Mouse (Mus musculus): ENCODE results near the gene Marf1. TPM values are rescaled to one million over a fixed set of nuclear protein-coding genes. Genes with fewer than 3 reads are reported as not detected.

Gene Marf1
- total RNA-seq, 2 experiments from 2014 or later = 29.3 to 34.2 TPM

GRCm38 (mm10) chr16:14143298-14143697, 19.9 kb downstream of the Marf1 start:
- intact Hi-C loops (cut with DNase I) = no loop called here
- DNase-seq (ENCODE audit: low spot score) = no peak

- no peak for DNase-seq (ENCODE audit: low spot score)
- intact Hi-C loops (cut with DNase I) = no loop called here
Observed at GRCm38 (mm10) chr16:14139106-14139505, 24.0 kb downstream of the Marf1 start.

- intact Hi-C loops (cut with DNase I) = no loop called here
- no peak for DNase-seq (ENCODE audit: low spot score)
Observed at GRCm38 (mm10) chr16:14137976-14138561, 25.1 kb downstream of the Marf1 start.

GRCm38 (mm10) chr16:14135014-14135413, 28.1 kb downstream of the Marf1 start:
- DNase-seq (ENCODE audit: low spot score) = no peak
- intact Hi-C loops (cut with DNase I) = no loop called here

- no peak for DNase-seq (ENCODE audit: low spot score)
- intact Hi-C loops (cut with DNase I) = no loop called here
Observed at GRCm38 (mm10) chr16:14131838-14132237, 31.3 kb downstream of the Marf1 start.

GRCm38 (mm10) chr16:14131376-14131775, 31.8 kb downstream of the Marf1 start:
- intact Hi-C loops (cut with DNase I) = no loop called here

GRCm38 (mm10) chr16:14130796-14131195, 32.4 kb downstream of the Marf1 start:
- intact Hi-C loops (cut with DNase I) = no loop called here
- no peak for DNase-seq (ENCODE audit: low spot score)

More at GRCm38 (mm10) chr16:14131376-14131775, 31.8 kb downstream of the Marf1 start:
- no peak for DNase-seq (ENCODE audit: low spot score)

- DNase-seq (ENCODE audit: low spot score) = no peak
- intact Hi-C loops (cut with DNase I) = loop anchor here (10.0 kb wide), 1 partner anchor 224 kb away; the partner anchor contains the start of genes Mpv17l and Pdxdc1
Observed at GRCm38 (mm10) chr16:14128977-14129376, 34.2 kb downstream of the Marf1 start.

GRCm38 (mm10) chr16:14125253-14125652, 37.9 kb downstream of the Marf1 start:
- intact Hi-C loops (cut with DNase I) = loop anchor here (10.0 kb wide), 1 partner anchor 220 kb away; the partner anchor contains the start of genes Mpv17l and Pdxdc1
- no peak for DNase-seq (ENCODE audit: low spot score)

GRCm38 (mm10) chr16:14124709-14125108, 38.4 kb downstream of the Marf1 start:
- DNase-seq (ENCODE audit: low spot score) = no peak
- intact Hi-C loops (cut with DNase I) = loop anchor here (10.0 kb wide), 1 partner anchor 220 kb away; the partner anchor contains the start of genes Mpv17l and Pdxdc1

- DNase-seq (ENCODE audit: low spot score) = no peak
- intact Hi-C loops (cut with DNase I) = loop anchor here (10.0 kb wide), 1 partner anchor 219 kb away; the partner anchor contains the start of genes Mpv17l and Pdxdc1
Observed at GRCm38 (mm10) chr16:14123901-14124300, 39.2 kb downstream of the Marf1 start.

GRCm38 (mm10) chr16:14122586-14122985, 40.6 kb downstream of the Marf1 start:
- no peak for DNase-seq (ENCODE audit: low spot score)
- intact Hi-C loops (cut with DNase I) = loop anchor here (10.0 kb wide), 1 partner anchor 218 kb away; the partner anchor contains the start of genes Mpv17l and Pdxdc1

- no peak for DNase-seq (ENCODE audit: low spot score)
- intact Hi-C loops (cut with DNase I) = loop anchor here (10.0 kb wide), 1 partner anchor 217 kb away; the partner anchor contains the start of genes Mpv17l and Pdxdc1
Observed at GRCm38 (mm10) chr16:14121563-14121962, 41.6 kb downstream of the Marf1 start.

GRCm38 (mm10) chr16:14120941-14121340, 42.2 kb downstream of the Marf1 start:
- DNase-seq (ENCODE audit: low spot score) = no peak
- intact Hi-C loops (cut with DNase I) = loop anchor here (10.0 kb wide), 1 partner anchor 216 kb away; the partner anchor contains the start of genes Mpv17l and Pdxdc1

- DNase-seq (ENCODE audit: low spot score) = no peak
- intact Hi-C loops (cut with DNase I) = no loop called here
Observed at GRCm38 (mm10) chr16:14117299-14117698, 45.9 kb downstream of the Marf1 start.

GRCm38 (mm10) chr16:14112742-14113141, 50.4 kb downstream of the Marf1 start:
- intact Hi-C loops (cut with DNase I) = no loop called here
- DNase-seq (ENCODE audit: low spot score) = no peak

- intact Hi-C loops (cut with DNase I) = no loop called here
- no peak for DNase-seq (ENCODE audit: low spot score)
Observed at GRCm38 (mm10) chr16:14112133-14112532, 51.0 kb downstream of the Marf1 start.

GRCm38 (mm10) chr16:14110922-14111321, 52.2 kb downstream of the Marf1 start:
- DNase-seq (ENCODE audit: low spot score) = no peak
- intact Hi-C loops (cut with DNase I) = no loop called here

- no peak for DNase-seq (ENCODE audit: low spot score)
- intact Hi-C loops (cut with DNase I) = no loop called here
Observed at GRCm38 (mm10) chr16:14109651-14110230, 53.4 kb downstream of the Marf1 start.

- no peak for DNase-seq (ENCODE audit: low spot score)
Observed at GRCm38 (mm10) chr16:14105891-14106290, 57.3 kb downstream of the Marf1 start.

GRCm38 (mm10) chr16:14091771-14092170, 71.4 kb downstream of the Marf1 start:
- DNase-seq (ENCODE audit: low spot score) = no peak
- intact Hi-C loops (cut with DNase I) = loop anchor here (1.0 kb wide), 1 partner anchor 38 kb away; no protein-coding TSS in a partner anchor

More at GRCm38 (mm10) chr16:14105891-14106290, 57.3 kb downstream of the Marf1 start:
- intact Hi-C loops (cut with DNase I) = no loop called here
